Mouse (Mus musculus) hematopoietic stem cell, adult 5-6 weeks (primary cell): ENCODE measurements around the gene Tbl1x. TPM values are rescaled to one million over a fixed set of nuclear protein-coding genes. Genes with fewer than 3 reads are reported as not detected.

Experiments
- ATAC-seq, 2 experiments: fragments of 125-278 bp in 1 of 2; replicated peaks in 1 of 2; 2 replicates each; pipeline ENCODE4 v1.8.0; 2016 to 2017; ENCODE audit warnings: inconsistent platforms in 2 of 2, mild to moderate bottlenecking in 2 of 2, moderate number of reproducible peaks in 2 of 2, low read depth in 1 of 2, moderate TSS enrichment in 1 of 2; ENCODE audit not compliant: low FRiP score in 2 of 2, poor library complexity in 2 of 2, severe bottlenecking in 2 of 2, insufficient read depth in 1 of 2, low TSS enrichment in 1 of 2
- total RNA-seq: library from RNA; stranded (forward); fragments of 172-1452, 232-1000 nt; gene quantifications from 2 replicates; pipeline ENCODE4 v1.2.3, GENCODE M21; 2017

The Tbl1x gene
- total RNA-seq, 1 experiment from 2014 or later = 54.0 TPM

GRCm38 (mm10) chrX:77650246-77650645, 139.4 kb downstream of the Tbl1x start:
- ATAC-seq = no peak

GRCm38 (mm10) chrX:77662030-77662429, 151.2 kb downstream of the Tbl1x start:
- ATAC-seq = no peak

GRCm38 (mm10) chrX:77663276-77663675, 152.5 kb downstream of the Tbl1x start:
- no peak for ATAC-seq

GRCm38 (mm10) chrX:77665030-77665429, 154.2 kb downstream of the Tbl1x start:
- no peak for ATAC-seq

GRCm38 (mm10) chrX:77666911-77667310, 156.1 kb downstream of the Tbl1x start:
- no peak for ATAC-seq

GRCm38 (mm10) chrX:77667441-77667840, 156.6 kb downstream of the Tbl1x start:
- no peak for ATAC-seq

- ATAC-seq = no peak
These were observed 159.2 kb downstream of the Tbl1x start for GRCm38 (mm10) chrX:77669779-77670550.
